Mouse (Mus musculus): Measurements from ENCODE around the gene Olfr287. TPM values are rescaled to one million over a fixed set of nuclear protein-coding genes. Genes with fewer than 3 reads are reported as not detected.

Gene Olfr287
- polyA plus RNA-seq, 1 experiment from 2014 or later, result 0.35 TPM

GRCm38 (mm10) chr15:98167645-98168621, 52.9 kb downstream of the Olfr287 start:
- WGBS, result 2% methylated on average over 65 of the region's 69 CpGs
- H3K4me1 ChIP-seq, result peaks cover 54% of the 10 kb centered on the region

GRCm38 (mm10) chr15:98166963-98167644, 53.8 kb downstream of the Olfr287 start, which contains the start of gene Ccdc184:
Gene Ccdc184, plus strand, starts transcription at chr15:98167158.
- 1% methylated on average over 18 of the region's 18 CpGs for WGBS
- H3K9me3 ChIP-seq (replicated peaks), result no peaks in the 10 kb centered on the region
- peak; percentile 80 for ATAC-seq (ENCODE audit: low FRiP score)
- peak within 1 kb of the TSS; percentile 70 for H3K9ac ChIP-seq (replicated peaks)
- peaks cover 9% of the 10 kb centered on the region; the same call in 1 of the 2 replicates for H3K27me3 ChIP-seq (replicated peaks)
- peaks cover 47% of the 10 kb centered on the region for H3K4me1 ChIP-seq
- H3K36me3 ChIP-seq, result no peaks in the 10 kb centered on the region
- peak within 1 kb of the TSS; percentile 63 for H3K4me2 ChIP-seq
- H3K4me3 ChIP-seq (replicated peaks), result peak within 1 kb of the TSS; percentile 66
- H3K27ac ChIP-seq (replicated peaks), result peak within 1 kb of the TSS; percentile 94

More at GRCm38 (mm10) chr15:98167645-98168621, 52.9 kb downstream of the Olfr287 start:
- H3K4me3 ChIP-seq (replicated peaks), result peak overlapping the region; percentile 66
- no peaks in the 10 kb centered on the region for H3K9me3 ChIP-seq (replicated peaks)
- peak; percentile 93 for ATAC-seq (ENCODE audit: low FRiP score)
- H3K27me3 ChIP-seq (replicated peaks), result peaks cover 9% of the 10 kb centered on the region; the same call in 1 of the 2 replicates
- peak overlapping the region; percentile 94 for H3K27ac ChIP-seq (replicated peaks)
- peak overlapping the region; percentile 63 for H3K4me2 ChIP-seq
- peak overlapping the region; percentile 70 for H3K9ac ChIP-seq (replicated peaks)
- H3K36me3 ChIP-seq, result no peaks in the 10 kb centered on the region

GRCm38 (mm10) chr15:98165525-98165924, 55.3 kb downstream of the Olfr287 start, which contains the start of gene Asb8:
Gene Asb8, minus strand, starts transcription at chr15:98165625.
- Histone ChIP-seq H3K9ac (replicated peaks) (no peak within 1 kb of the TSS), H3K27me3 (replicated peaks) (peaks cover 3% of the 10 kb centered on the region; the same call in 1 of the 2 replicates), H3K4me3 (replicated peaks) (no peak within 1 kb of the TSS), H3K36me3 (no peaks in the 10 kb centered on the region), H3K27ac (replicated peaks) (no peak within 1 kb of the TSS), H3K4me2 (peak within 1 kb of the TSS; percentile 63), H3K9me3 (replicated peaks) (no peaks in the 10 kb centered on the region), H3K4me1 (peaks cover 32% of the 10 kb centered on the region)
- WGBS, result 89% methylated on average over 5 of the region's 5 CpGs
- ATAC-seq (ENCODE audit: low FRiP score), result no peak

GRCm38 (mm10) chr15:98162561-98162960, 58.3 kb downstream of the Olfr287 start:
- Histone ChIP-seq H3K36me3 (no peaks in the 10 kb centered on the region), H3K4me1 (peaks cover 7% of the 10 kb centered on the region), H3K9ac (replicated peaks) (no peak overlapping the region), H3K4me3 (replicated peaks) (no peak overlapping the region), H3K27me3 (replicated peaks) (no peaks in the 10 kb centered on the region; the same call in 1 of the 2 replicates), H3K4me2 (no peak overlapping the region), H3K9me3 (replicated peaks) (no peaks in the 10 kb centered on the region), H3K27ac (replicated peaks) (no peak overlapping the region)
- ATAC-seq (ENCODE audit: low FRiP score), result no peak
- 50% methylated on average over 4 of the region's 4 CpGs for WGBS

GRCm38 (mm10) chr15:98161026-98161805, 59.6 kb downstream of the Olfr287 start:
- Histone ChIP-seq H3K27me3 (replicated peaks) (no peaks in the 10 kb centered on the region; the same call in 1 of the 2 replicates), H3K4me3 (replicated peaks) (no peak overlapping the region), H3K4me2 (no peak overlapping the region), H3K9ac (replicated peaks) (no peak overlapping the region), H3K9me3 (replicated peaks) (no peaks in the 10 kb centered on the region), H3K36me3 (no peaks in the 10 kb centered on the region), H3K27ac (replicated peaks) (no peak overlapping the region), H3K4me1 (no peaks in the 10 kb centered on the region)
- no peak for ATAC-seq (ENCODE audit: low FRiP score)
- WGBS, result 65% methylated on average over 19 of the region's 19 CpGs

- no peaks in the 10 kb centered on the region for H3K36me3 ChIP-seq
- no peak overlapping the region for H3K9ac ChIP-seq (replicated peaks)
- no peaks in the 10 kb centered on the region for H3K27me3 ChIP-seq (replicated peaks)
- 72% methylated on average over 1 of the region's 1 CpGs for WGBS
- H3K9me3 ChIP-seq (replicated peaks), result no peaks in the 10 kb centered on the region
- no peak overlapping the region for H3K4me2 ChIP-seq
- no peaks in the 10 kb centered on the region for H3K4me1 ChIP-seq
- no peak overlapping the region for H3K4me3 ChIP-seq (replicated peaks)
- no peak overlapping the region for H3K27ac ChIP-seq (replicated peaks)
- no peak for ATAC-seq (ENCODE audit: low FRiP score)
These were observed 63.6 kb downstream of the Olfr287 start for GRCm38 (mm10) chr15:98157253-98157652.

Other genes with a start within 250 kb of the Olfr287 start
- gene Col2a1, start 216.4 kb downstream of the Olfr287 start, polyA plus RNA-seq (2015; fragmentation: Nextera tagmentation; extraction: Ambion mirVana), result 33.8 and 62.9 TPM in 2 replicates
- gene Pfkm, start 128.5 kb downstream of the Olfr287 start, polyA plus RNA-seq (2015; fragmentation: Nextera tagmentation; extraction: Ambion mirVana), result 85.6 and 94.3 TPM in 2 replicates
- 16.8 and 22.5 TPM in 2 replicates for gene Senp1, start 127.3 kb downstream of the Olfr287 start, polyA plus RNA-seq (2015; fragmentation: Nextera tagmentation; extraction: Ambion mirVana)
- 61.9 and 62.5 TPM in 2 replicates for gene Asb8, start 55.4 kb downstream of the Olfr287 start, polyA plus RNA-seq (2015; fragmentation: Nextera tagmentation; extraction: Ambion mirVana)
- gene Ccdc184, start 53.9 kb downstream of the Olfr287 start, polyA plus RNA-seq (2015; fragmentation: Nextera tagmentation; extraction: Ambion mirVana), result 98.5 and 116 TPM in 2 replicates
- gene Olfr288, start 25.5 kb downstream of the Olfr287 start, polyA plus RNA-seq (2015; fragmentation: Nextera tagmentation; extraction: Ambion mirVana), result not detected in 2 replicates
- gene Gm44579, start 79 bp downstream of the Olfr287 start, polyA plus RNA-seq (2015; fragmentation: Nextera tagmentation; extraction: Ambion mirVana), result 0.13 TPM in 1 of 2 replicates, not detected in the other
- gene Olfr286, start 13.4 kb upstream of the Olfr287 start, polyA plus RNA-seq (2015; fragmentation: Nextera tagmentation; extraction: Ambion mirVana), result 0.06 TPM in 1 of 2 replicates, not detected in the other
- not detected in 2 replicates for gene H1fnt, start 36.2 kb upstream of the Olfr287 start, polyA plus RNA-seq (2015; fragmentation: Nextera tagmentation; extraction: Ambion mirVana)
- 10.3 and 11.6 TPM in 2 replicates for gene Zfp641, start 75.1 kb upstream of the Olfr287 start, polyA plus RNA-seq (2015; fragmentation: Nextera tagmentation; extraction: Ambion mirVana)
- not detected in 2 replicates for gene Olfr285, start 96.3 kb upstream of the Olfr287 start, polyA plus RNA-seq (2015; fragmentation: Nextera tagmentation; extraction: Ambion mirVana)
- not detected in 2 replicates for gene Olfr284, start 119.9 kb upstream of the Olfr287 start, polyA plus RNA-seq (2015; fragmentation: Nextera tagmentation; extraction: Ambion mirVana)
- not detected in 2 replicates for gene Olfr283, start 159.9 kb upstream of the Olfr287 start, polyA plus RNA-seq (2015; fragmentation: Nextera tagmentation; extraction: Ambion mirVana)
- not detected in 2 replicates for gene Olfr282, start 210.2 kb upstream of the Olfr287 start, polyA plus RNA-seq (2015; fragmentation: Nextera tagmentation; extraction: Ambion mirVana)
- not detected in 2 replicates for gene Olfr281, start 231.5 kb upstream of the Olfr287 start, polyA plus RNA-seq (2015; fragmentation: Nextera tagmentation; extraction: Ambion mirVana)
- gene OR5BS1P, start 248.8 kb upstream of the Olfr287 start, polyA plus RNA-seq (2015; fragmentation: Nextera tagmentation; extraction: Ambion mirVana), result not detected in 2 replicates

Data from neural tube, embryonic 15.5 days (tissue).